Mouse (Mus musculus) ES-Bruce4 (cell line): ENCODE results near the gene Lrrtm3.
A peak's percentile ranks its signal among the peaks of the same experiment; 100 is the strongest.

Experiments used
- CTCF ChIP-seq: IDR thresholded peaks from one replicate; pipeline ENCODE4 v1.8.1; 2011; ENCODE audit warnings: low read depth, low read length
- POLR2A ChIP-seq: IDR thresholded peaks from one replicate; pipeline ENCODE4 v1.8.1; 2011; ENCODE audit warnings: low read length; ENCODE audit not compliant: insufficient read depth

- TF ChIP-seq CTCF (peak; percentile 32), POLR2A (no peak)
Measured at GRCm38 (mm10) chr10:64084465-64084864, 5.6 kb downstream of the Lrrtm3 start.
